ENCODE assay signal across 35 mouse cellular contexts in genomic region chr12:46298926-46299325, GRCm38 (mm10).
"Had no signal": no experiment of that assay in that cellular context is flagged by ENCODE, and none has a peak within 500 bp of the region (broad histone marks: within the 10 kb centered on the region; RNA-seq: fewer than 3 reads in every experiment).

No protein-coding gene starts in this region.

- H3K4me1 ChIP-seq: heart, embryonic 10.5 days; heart, embryonic 12.5 days; heart, embryonic 13.5 days; heart, embryonic 15.5 days; hindbrain, embryonic 10.5 days; hindbrain, embryonic 12.5 days; hindbrain, embryonic 13.5 days; hindbrain, embryonic 15.5 days; intestine, embryonic 15.5 days; kidney, embryonic 15.5 days had no signal

- ATAC-seq: hindbrain, embryonic 16.5 days; hindbrain, postnatal 0 days; inflammation-experienced regulatory T-cells, adult 6 months; intestine, embryonic 15.5 days; intestine, embryonic 16.5 days; intestine, postnatal 0 days had no signal

- H3K9ac ChIP-seq: heart, embryonic 12.5 days; heart, embryonic 13.5 days; heart, embryonic 15.5 days; hindbrain, embryonic 12.5 days; hindbrain, embryonic 13.5 days; hindbrain, embryonic 14.5 days; hindbrain, embryonic 15.5 days; intestine, embryonic 15.5 days; kidney, embryonic 15.5 days had no signal

- DNase-seq: heart, postnatal 10 days; heart, postnatal 14 days; heart, postnatal 36 days; heart, postnatal 4 days; kidney, adult 11 months; kidney, adult 18-20 months; kidney, adult 2 months; kidney, adult 8-10 months; kidney, adult 9 months; kidney, postnatal 10 days; kidney, postnatal 14 days; kidney, postnatal 25 days; kidney, postnatal 36 days; kidney, postnatal 4 days; layer of hippocampus, adult 9-11 months; layer of hippocampus, postnatal 36 days had no signal

- H3K4me2 ChIP-seq: heart, embryonic 12.5 days; heart, embryonic 13.5 days; heart, embryonic 15.5 days; hindbrain, embryonic 12.5 days; hindbrain, embryonic 13.5 days; hindbrain, embryonic 14.5 days; hindbrain, embryonic 15.5 days; intestine, embryonic 15.5 days; kidney, embryonic 15.5 days had no signal

- H3K27me3 ChIP-seq: heart, embryonic 12.5 days; heart, embryonic 13.5 days; heart, embryonic 15.5 days; hindbrain, embryonic 12.5 days; hindbrain, embryonic 13.5 days; hindbrain, embryonic 15.5 days; intestine, embryonic 15.5 days; kidney, embryonic 15.5 days had no signal

- H3K36me3 ChIP-seq: heart, embryonic 10.5 days; heart, embryonic 12.5 days; heart, embryonic 13.5 days; heart, embryonic 15.5 days; hindbrain, embryonic 10.5 days; hindbrain, embryonic 12.5 days; hindbrain, embryonic 13.5 days; hindbrain, embryonic 15.5 days; intestine, embryonic 15.5 days; kidney, embryonic 15.5 days had no signal

- H3K4me3 ChIP-seq: heart, embryonic 10.5 days; heart, embryonic 12.5 days; heart, embryonic 13.5 days; heart, embryonic 15.5 days; hindbrain, embryonic 10.5 days; hindbrain, embryonic 12.5 days; hindbrain, embryonic 13.5 days; hindbrain, embryonic 15.5 days; intestine, embryonic 15.5 days; kidney, embryonic 15.5 days; layer of hippocampus, adult 2 months; left cerebral cortex, adult 2 months had no signal

- H3K27ac ChIP-seq: heart, embryonic 10.5 days; heart, embryonic 13.5 days; heart, embryonic 15.5 days; hindbrain, embryonic 10.5 days; hindbrain, embryonic 12.5 days; hindbrain, embryonic 13.5 days; hindbrain, embryonic 14.5 days; hindbrain, embryonic 15.5 days; hindbrain, postnatal 0 days; intestine, embryonic 15.5 days; kidney, embryonic 15.5 days; kidney, postnatal 0 days; layer of hippocampus, adult 2 months; left cerebral cortex, adult 2 months had no signal

- H3K9me3 ChIP-seq: heart, embryonic 10.5 days; heart, embryonic 13.5 days; heart, embryonic 15.5 days; hindbrain, embryonic 10.5 days; hindbrain, embryonic 12.5 days; hindbrain, embryonic 13.5 days; hindbrain, embryonic 15.5 days; intestine, embryonic 15.5 days; kidney, embryonic 15.5 days had no signal
